Mouse (Mus musculus): ENCODE results near the gene Ttc39a. TPM values are rescaled to one million over a fixed set of nuclear protein-coding genes. Genes with fewer than 3 reads are reported as not detected.
A peak's percentile ranks its signal among the peaks of the same experiment; 100 is the strongest.

Ttc39a gene
- polyA plus RNA-seq, 1 experiment from 2014 or later = 12.0 TPM

- no peak overlapping the region for H3K27ac ChIP-seq (ENCODE audit: low read depth, low read length)
- no peak overlapping the region for H3K9ac ChIP-seq (ENCODE audit: low read depth, low read length)
- WGBS = 91% methylated on average over 7 of the region's 7 CpGs
These were observed 23.8 kb downstream of the Ttc39a start for GRCm38 (mm10) chr4:109430250-109430649.

GRCm38 (mm10) chr4:109430854-109431253, 24.4 kb downstream of the Ttc39a start:
- WGBS = 37% methylated on average over 13 of the region's 13 CpGs
- H3K27me3 ChIP-seq (replicated peaks; ENCODE audit: control insufficient read depth, insufficient read depth, low read length) = no peaks in the 10 kb centered on the region
- DNase-seq (ENCODE audit: low spot score) (no peak), ATAC-seq (replicated peaks; ENCODE audit: low FRiP score) (peak; percentile 81)
- H3K9me3 ChIP-seq (ENCODE audit: control insufficient read depth, low read length) = no peaks in the 10 kb centered on the region
- H3K4me3 ChIP-seq (ENCODE audit: low read depth, low read length) = no peak overlapping the region
- no peak overlapping the region for H3K9ac ChIP-seq (ENCODE audit: low read depth, low read length)
- H3K4me1 ChIP-seq (replicated peaks; ENCODE audit: control insufficient read depth, insufficient read depth, low read length) = peaks cover 17% of the 10 kb centered on the region
- H3K36me3 ChIP-seq (ENCODE audit: control insufficient read depth, insufficient read depth, low read length) = no peaks in the 10 kb centered on the region
- H3K4me2 ChIP-seq = no peak overlapping the region
- no peak overlapping the region for H3K27ac ChIP-seq (ENCODE audit: low read depth, low read length)

More at GRCm38 (mm10) chr4:109430250-109430649, 23.8 kb downstream of the Ttc39a start:
- Histone ChIP-seq H3K36me3 (ENCODE audit: control insufficient read depth, insufficient read depth, low read length) (no peaks in the 10 kb centered on the region), H3K4me3 (ENCODE audit: low read depth, low read length) (no peak overlapping the region), H3K9me3 (ENCODE audit: control insufficient read depth, low read length) (no peaks in the 10 kb centered on the region), H3K27me3 (replicated peaks; ENCODE audit: control insufficient read depth, insufficient read depth, low read length) (no peaks in the 10 kb centered on the region), H3K4me2 (no peak overlapping the region), H3K4me1 (replicated peaks; ENCODE audit: control insufficient read depth, insufficient read depth, low read length) (peaks cover 17% of the 10 kb centered on the region)
- DNase-seq (ENCODE audit: low spot score) = no peak
- ATAC-seq (replicated peaks; ENCODE audit: low FRiP score) = no peak

GRCm38 (mm10) chr4:109432668-109433375, 26.4 kb downstream of the Ttc39a start:
- Histone ChIP-seq H3K27ac (ENCODE audit: low read depth, low read length) (peak overlapping the region; percentile 42; the same call in 1 of the 2 replicates), H3K4me1 (replicated peaks; ENCODE audit: control insufficient read depth, insufficient read depth, low read length) (peaks cover 17% of the 10 kb centered on the region), H3K36me3 (ENCODE audit: control insufficient read depth, insufficient read depth, low read length) (no peaks in the 10 kb centered on the region), H3K9me3 (ENCODE audit: control insufficient read depth, low read length) (no peaks in the 10 kb centered on the region), H3K4me3 (ENCODE audit: low read depth, low read length) (no peak overlapping the region), H3K4me2 (no peak overlapping the region), H3K9ac (ENCODE audit: low read depth, low read length) (no peak overlapping the region), H3K27me3 (replicated peaks; ENCODE audit: control insufficient read depth, insufficient read depth, low read length) (no peaks in the 10 kb centered on the region)
- 76% methylated on average over 16 of the region's 16 CpGs for WGBS
- no peak for DNase-seq (ENCODE audit: low spot score)
- no peak; the same call in 1 of the 2 replicates for ATAC-seq (replicated peaks; ENCODE audit: low FRiP score)

- 70% methylated on average over 6 of the region's 6 CpGs for WGBS
- ATAC-seq (replicated peaks; ENCODE audit: low FRiP score) (no peak), DNase-seq (ENCODE audit: low spot score) (no peak)
- Histone ChIP-seq H3K9ac (ENCODE audit: low read depth, low read length) (no peak overlapping the region), H3K4me1 (replicated peaks; ENCODE audit: control insufficient read depth, insufficient read depth, low read length) (peaks cover 23% of the 10 kb centered on the region), H3K27ac (ENCODE audit: low read depth, low read length) (no peak overlapping the region), H3K27me3 (replicated peaks; ENCODE audit: control insufficient read depth, insufficient read depth, low read length) (no peaks in the 10 kb centered on the region), H3K4me2 (no peak overlapping the region), H3K4me3 (ENCODE audit: low read depth, low read length) (no peak overlapping the region), H3K36me3 (ENCODE audit: control insufficient read depth, insufficient read depth, low read length) (no peaks in the 10 kb centered on the region), H3K9me3 (ENCODE audit: control insufficient read depth, low read length) (no peaks in the 10 kb centered on the region)
These were observed 27.2 kb downstream of the Ttc39a start for GRCm38 (mm10) chr4:109433641-109434040.

- H3K4me3 ChIP-seq (ENCODE audit: low read depth, low read length) = no peak overlapping the region
- no peak for DNase-seq (ENCODE audit: low spot score)
These were observed 27.8 kb downstream of the Ttc39a start for GRCm38 (mm10) chr4:109434256-109434655.

GRCm38 (mm10) chr4:109437913-109438878, 31.8 kb downstream of the Ttc39a start:
- H3K4me2 ChIP-seq = no peak overlapping the region
- H3K36me3 ChIP-seq (ENCODE audit: control insufficient read depth, insufficient read depth, low read length) = no peaks in the 10 kb centered on the region
- H3K9me3 ChIP-seq (ENCODE audit: control insufficient read depth, low read length) = no peaks in the 10 kb centered on the region
- peaks cover 41% of the 10 kb centered on the region for H3K4me1 ChIP-seq (replicated peaks; ENCODE audit: control insufficient read depth, insufficient read depth, low read length)
- H3K9ac ChIP-seq (ENCODE audit: low read depth, low read length) = no peak overlapping the region
- DNase-seq (ENCODE audit: low spot score) (no peak), ATAC-seq (replicated peaks; ENCODE audit: low FRiP score) (peak; percentile 58; the same call in 1 of the 2 replicates)
- no peaks in the 10 kb centered on the region for H3K27me3 ChIP-seq (replicated peaks; ENCODE audit: control insufficient read depth, insufficient read depth, low read length)
- 49% methylated on average over 9 of the region's 9 CpGs for WGBS
- no peak overlapping the region for H3K27ac ChIP-seq (ENCODE audit: low read depth, low read length)
- no peak overlapping the region for H3K4me3 ChIP-seq (ENCODE audit: low read depth, low read length)

More at GRCm38 (mm10) chr4:109434256-109434655, 27.8 kb downstream of the Ttc39a start:
- WGBS = 84% methylated on average over 1 of the region's 1 CpGs
- Histone ChIP-seq H3K4me1 (replicated peaks; ENCODE audit: control insufficient read depth, insufficient read depth, low read length) (peaks cover 30% of the 10 kb centered on the region), H3K4me2 (no peak overlapping the region), H3K27me3 (replicated peaks; ENCODE audit: control insufficient read depth, insufficient read depth, low read length) (no peaks in the 10 kb centered on the region), H3K27ac (ENCODE audit: low read depth, low read length) (no peak overlapping the region), H3K9me3 (ENCODE audit: control insufficient read depth, low read length) (no peaks in the 10 kb centered on the region), H3K9ac (ENCODE audit: low read depth, low read length) (no peak overlapping the region), H3K36me3 (ENCODE audit: control insufficient read depth, insufficient read depth, low read length) (no peaks in the 10 kb centered on the region)
- ATAC-seq (replicated peaks; ENCODE audit: low FRiP score) = no peak

GRCm38 (mm10) chr4:109439101-109439500, 32.7 kb downstream of the Ttc39a start:
- Histone ChIP-seq H3K9ac (ENCODE audit: low read depth, low read length) (no peak overlapping the region), H3K9me3 (ENCODE audit: control insufficient read depth, low read length) (no peaks in the 10 kb centered on the region), H3K4me3 (ENCODE audit: low read depth, low read length) (no peak overlapping the region), H3K27ac (ENCODE audit: low read depth, low read length) (peak overlapping the region; percentile 82), H3K36me3 (ENCODE audit: control insufficient read depth, insufficient read depth, low read length) (no peaks in the 10 kb centered on the region), H3K27me3 (replicated peaks; ENCODE audit: control insufficient read depth, insufficient read depth, low read length) (no peaks in the 10 kb centered on the region), H3K4me2 (peak overlapping the region; percentile 32), H3K4me1 (replicated peaks; ENCODE audit: control insufficient read depth, insufficient read depth, low read length) (peaks cover 42% of the 10 kb centered on the region)
- WGBS = 60% methylated on average over 8 of the region's 8 CpGs
- ATAC-seq (replicated peaks; ENCODE audit: low FRiP score) = no peak
- no peak for DNase-seq (ENCODE audit: low spot score)

GRCm38 (mm10) chr4:109439825-109440248, 33.4 kb downstream of the Ttc39a start:
- DNase-seq (ENCODE audit: low spot score) = no peak
- Histone ChIP-seq H3K4me2 (peak overlapping the region; percentile 32), H3K9me3 (ENCODE audit: control insufficient read depth, low read length) (no peaks in the 10 kb centered on the region), H3K27me3 (replicated peaks; ENCODE audit: control insufficient read depth, insufficient read depth, low read length) (no peaks in the 10 kb centered on the region), H3K4me3 (ENCODE audit: low read depth, low read length) (no peak overlapping the region), H3K27ac (ENCODE audit: low read depth, low read length) (peak overlapping the region; percentile 82), H3K36me3 (ENCODE audit: control insufficient read depth, insufficient read depth, low read length) (no peaks in the 10 kb centered on the region), H3K9ac (ENCODE audit: low read depth, low read length) (no peak overlapping the region), H3K4me1 (replicated peaks; ENCODE audit: control insufficient read depth, insufficient read depth, low read length) (peaks cover 49% of the 10 kb centered on the region)
- WGBS = 39% methylated on average over 3 of the region's 3 CpGs
- peak; percentile 87 for ATAC-seq (replicated peaks; ENCODE audit: low FRiP score)

Measured in liver, embryonic 11.5 days (tissue).